Mouse (Mus musculus): Measurements from ENCODE around the gene Slc30a7. TPM values are rescaled to one million over a fixed set of nuclear protein-coding genes. Genes with fewer than 3 reads are reported as not detected.

The Slc30a7 gene
- polyA plus RNA-seq, 2 experiments, result 5.4 to 11.3 TPM

DNA sequence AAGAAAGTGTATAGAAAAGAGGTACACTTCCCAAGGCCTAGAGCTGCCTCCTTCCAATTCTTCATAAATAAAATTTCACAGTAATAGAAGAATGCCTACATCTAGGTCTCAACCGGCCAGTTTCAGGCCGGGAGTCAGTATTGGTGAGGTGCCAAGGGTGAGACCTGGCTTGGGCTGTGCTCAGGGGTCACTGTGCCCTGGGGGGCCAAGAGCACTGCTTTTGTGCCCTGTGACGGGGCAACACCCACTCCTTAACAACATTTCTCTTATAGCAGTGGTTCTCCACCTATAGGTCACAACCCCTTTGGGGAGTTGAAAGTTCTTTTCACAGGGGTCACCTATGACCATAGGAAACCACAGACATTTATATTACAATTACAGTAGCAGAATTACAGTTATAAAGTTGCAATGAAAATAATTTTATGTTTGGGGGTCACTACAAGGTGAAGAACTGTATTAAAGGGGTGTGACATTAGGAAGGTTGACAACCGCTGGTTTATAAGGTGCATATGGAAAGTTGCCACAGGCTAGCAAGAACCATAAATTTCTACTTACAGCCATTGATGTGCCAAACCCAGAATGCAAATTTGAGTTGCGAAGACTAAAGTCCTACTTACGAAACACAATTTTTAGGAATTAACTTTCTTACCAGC lies 26.1 kb upstream of the Slc30a7 start:
- Histone ChIP-seq H3K27me3 (ENCODE audit: control insufficient read depth, insufficient read depth, low read length) (no peaks in the 10 kb centered on the region), H3K4me1 (replicated peaks; ENCODE audit: control insufficient read depth in 2 of 2, insufficient read depth in 2 of 2, low read length in 1 of 2) (no peaks in the 10 kb centered on the region), H3K27ac (no peak overlapping the region), H3K36me3 (replicated peaks; ENCODE audit: control insufficient read depth, insufficient read depth, low read depth) (no peaks in the 10 kb centered on the region), H3K9ac (replicated peaks) (no peak overlapping the region), H3K4me2 (ENCODE audit: low read depth) (no peak overlapping the region), H3K9me3 (ENCODE audit: control insufficient read depth, low read length) (no peaks in the 10 kb centered on the region), H3K4me3 (ENCODE audit: insufficient read depth in 1 of 2, low read depth in 2 of 2, low read length in 2 of 2) (no peak overlapping the region)
- no peak for ATAC-seq (ENCODE audit: insufficient read depth)
- 51% methylated on average over 6 of the region's 6 CpGs for WGBS (ENCODE audit: insufficient replicate concordance)
- no peak for TF ChIP-seq EP300 (IDR thresholded peaks at IDR 0.05; ENCODE audit: low read depth)
- no peak for TF ChIP-seq CTCF (IDR thresholded peaks at IDR 0.05; ENCODE audit: low read depth)
- peak in 1 of 3 experiments; percentile 16 for DNase-seq (ENCODE audit: low read depth in 3 of 3, low spot score in 3 of 3)

DNA sequence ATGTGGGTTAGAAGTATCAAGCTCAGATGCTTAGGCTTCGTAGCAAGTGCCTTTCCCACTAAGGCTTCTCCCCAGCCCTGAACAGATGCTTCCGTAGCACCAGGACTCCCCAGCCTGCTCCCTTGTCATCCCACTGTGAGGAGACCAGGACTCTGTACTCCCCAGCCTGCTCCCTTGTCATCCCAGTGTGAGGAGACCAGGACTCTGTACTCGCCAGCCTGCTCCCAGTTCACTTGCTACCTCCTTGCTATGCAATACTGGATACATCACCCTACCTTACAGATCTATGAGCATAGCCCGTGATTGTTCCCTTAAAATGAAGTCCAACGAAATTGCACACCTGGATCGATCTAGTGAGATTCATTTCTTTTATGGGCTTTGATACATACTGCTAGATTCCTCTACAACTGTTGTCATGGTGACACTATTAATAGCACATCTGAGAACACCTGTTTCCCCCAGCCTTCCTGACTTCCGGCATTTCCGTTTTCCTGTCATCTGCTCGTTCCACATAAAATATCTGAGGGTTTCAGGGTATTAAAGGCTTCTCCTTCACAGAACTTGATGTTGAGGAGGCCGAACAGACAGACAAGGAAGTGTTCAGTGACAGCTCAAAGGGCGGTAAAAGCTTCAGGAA lies 23.1 kb upstream of the Slc30a7 start:
- DNase-seq (ENCODE audit: low read depth in 3 of 3, low spot score in 3 of 3) (no peak), ATAC-seq (ENCODE audit: insufficient read depth) (no peak)
- no peak overlapping the region for H3K4me3 ChIP-seq (ENCODE audit: insufficient read depth in 1 of 2, low read depth in 2 of 2, low read length in 2 of 2)
- H3K4me1 ChIP-seq (replicated peaks; ENCODE audit: control insufficient read depth in 2 of 2, insufficient read depth in 2 of 2, low read length in 1 of 2), result no peaks in the 10 kb centered on the region
- H3K36me3 ChIP-seq (replicated peaks; ENCODE audit: control insufficient read depth, insufficient read depth, low read depth), result no peaks in the 10 kb centered on the region
- H3K27ac ChIP-seq, result no peak overlapping the region
- no peaks in the 10 kb centered on the region for H3K9me3 ChIP-seq (ENCODE audit: control insufficient read depth, low read length)
- no peak overlapping the region for H3K9ac ChIP-seq (replicated peaks)
- H3K27me3 ChIP-seq (ENCODE audit: control insufficient read depth, insufficient read depth, low read length), result no peaks in the 10 kb centered on the region
- H3K4me2 ChIP-seq (ENCODE audit: low read depth), result no peak overlapping the region
- no peak for TF ChIP-seq CTCF (IDR thresholded peaks at IDR 0.05; ENCODE audit: low read depth)
- TF ChIP-seq EP300 (IDR thresholded peaks at IDR 0.05; ENCODE audit: low read depth), result no peak
- WGBS (ENCODE audit: insufficient replicate concordance), result 40% methylated on average over 11 of the region's 11 CpGs

DNA sequence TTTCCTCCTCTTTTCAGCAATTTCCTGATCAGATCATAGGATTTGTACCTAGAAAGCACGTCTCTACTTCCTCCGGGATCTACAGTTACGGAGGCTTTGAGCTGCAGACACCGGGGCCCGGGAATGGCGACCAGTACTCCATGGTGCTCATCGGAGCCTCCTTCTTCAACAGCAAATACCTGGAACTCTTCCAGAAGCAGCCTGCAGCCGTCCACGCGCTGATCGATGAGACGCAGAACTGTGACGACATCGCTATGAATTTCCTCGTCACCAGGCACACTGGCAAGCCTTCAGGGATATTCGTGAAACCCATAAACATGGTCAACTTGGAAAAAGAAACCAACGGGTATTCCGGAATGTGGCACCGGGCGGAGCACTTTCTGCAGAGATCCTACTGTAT lies 19.8 kb upstream of the Slc30a7 start:
- WGBS (ENCODE audit: insufficient replicate concordance), result 88% methylated on average over 20 of the region's 20 CpGs
- H3K9me3 ChIP-seq (ENCODE audit: control insufficient read depth, low read length), result no peaks in the 10 kb centered on the region
- no peaks in the 10 kb centered on the region for H3K36me3 ChIP-seq (replicated peaks; ENCODE audit: control insufficient read depth, insufficient read depth, low read depth)
- no peak for TF ChIP-seq EP300 (IDR thresholded peaks at IDR 0.05; ENCODE audit: low read depth)
- TF ChIP-seq CTCF (IDR thresholded peaks at IDR 0.05; ENCODE audit: low read depth), result no peak
- no peak for DNase-seq (ENCODE audit: low read depth in 3 of 3, low spot score in 3 of 3)
- no peak for ATAC-seq (ENCODE audit: insufficient read depth)
- H3K4me3 ChIP-seq (ENCODE audit: insufficient read depth in 1 of 2, low read depth in 2 of 2, low read length in 2 of 2), result no peak overlapping the region
- no peaks in the 10 kb centered on the region for H3K27me3 ChIP-seq (ENCODE audit: control insufficient read depth, insufficient read depth, low read length)
- H3K4me1 ChIP-seq (replicated peaks; ENCODE audit: control insufficient read depth in 2 of 2, insufficient read depth in 2 of 2, low read length in 1 of 2), result no peaks in the 10 kb centered on the region
- H3K9ac ChIP-seq (replicated peaks), result no peak overlapping the region
- no peak overlapping the region for H3K27ac ChIP-seq
- H3K4me2 ChIP-seq (ENCODE audit: low read depth), result no peak overlapping the region

DNA sequence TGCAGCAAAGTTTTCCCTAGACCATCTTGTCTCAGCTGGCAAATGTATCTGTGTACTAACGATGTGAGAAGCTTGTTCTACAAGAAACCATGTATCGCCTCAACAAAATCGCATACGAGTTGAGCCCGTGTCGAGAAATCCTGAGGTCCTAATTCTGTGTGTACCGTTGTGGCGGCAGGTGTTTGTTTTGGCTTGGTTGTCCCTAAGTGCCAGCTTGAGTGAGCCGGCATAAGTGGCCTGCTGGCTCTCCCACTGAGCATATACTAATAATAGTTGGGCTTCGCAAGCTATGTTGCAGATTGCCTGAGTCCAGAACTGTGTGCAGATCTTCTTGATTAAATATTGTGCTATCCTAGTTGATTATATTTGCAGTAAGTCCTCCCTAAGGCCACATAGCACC lies 18.5 kb upstream of the Slc30a7 start:
- H3K27ac ChIP-seq, result no peak overlapping the region
- H3K36me3 ChIP-seq (replicated peaks; ENCODE audit: control insufficient read depth, insufficient read depth, low read depth), result no peaks in the 10 kb centered on the region
- no peak for ATAC-seq (ENCODE audit: insufficient read depth)
- no peak overlapping the region for H3K4me3 ChIP-seq (ENCODE audit: insufficient read depth in 1 of 2, low read depth in 2 of 2, low read length in 2 of 2)
- WGBS (ENCODE audit: insufficient replicate concordance), result 84% methylated on average over 10 of the region's 10 CpGs
- H3K9me3 ChIP-seq (ENCODE audit: control insufficient read depth, low read length), result no peaks in the 10 kb centered on the region
- no peak overlapping the region for H3K4me2 ChIP-seq (ENCODE audit: low read depth)
- no peak for DNase-seq (ENCODE audit: low read depth in 3 of 3, low spot score in 3 of 3)
- TF ChIP-seq CTCF (IDR thresholded peaks at IDR 0.05; ENCODE audit: low read depth), result no peak
- no peak for TF ChIP-seq EP300 (IDR thresholded peaks at IDR 0.05; ENCODE audit: low read depth)
- no peaks in the 10 kb centered on the region for H3K4me1 ChIP-seq (replicated peaks; ENCODE audit: control insufficient read depth in 2 of 2, insufficient read depth in 2 of 2, low read length in 1 of 2)
- H3K27me3 ChIP-seq (ENCODE audit: control insufficient read depth, insufficient read depth, low read length), result no peaks in the 10 kb centered on the region
- no peak overlapping the region for H3K9ac ChIP-seq (replicated peaks)

DNA sequence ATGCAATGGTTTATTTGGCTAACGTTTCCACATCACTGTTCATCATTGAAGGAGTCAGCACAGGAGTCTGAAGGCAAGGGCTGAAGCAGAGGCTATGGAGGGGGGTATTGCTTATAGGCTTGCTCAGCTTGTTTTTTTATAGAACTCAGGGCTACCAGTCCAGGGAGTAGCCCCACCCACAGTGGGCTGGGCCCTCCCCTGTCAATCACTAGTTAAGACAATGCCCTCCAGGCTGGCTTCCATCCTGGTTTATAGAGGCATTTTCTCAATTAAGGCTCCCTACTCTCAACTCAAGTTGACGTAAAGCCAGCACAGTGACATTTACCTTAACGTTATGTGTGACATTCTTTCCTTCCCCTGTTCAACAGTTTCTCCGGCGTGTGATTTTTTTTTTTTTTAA lies 17.5 kb upstream of the Slc30a7 start:
- ATAC-seq (ENCODE audit: insufficient read depth), result no peak
- 75% methylated on average over 5 of the region's 5 CpGs for WGBS (ENCODE audit: insufficient replicate concordance)
- no peak for TF ChIP-seq CTCF (IDR thresholded peaks at IDR 0.05; ENCODE audit: low read depth)
- TF ChIP-seq EP300 (IDR thresholded peaks at IDR 0.05; ENCODE audit: low read depth), result no peak
- no peak overlapping the region for H3K9ac ChIP-seq (replicated peaks)
- no peak overlapping the region for H3K27ac ChIP-seq
- no peaks in the 10 kb centered on the region for H3K9me3 ChIP-seq (ENCODE audit: control insufficient read depth, low read length)
- H3K36me3 ChIP-seq (replicated peaks; ENCODE audit: control insufficient read depth, insufficient read depth, low read depth), result no peaks in the 10 kb centered on the region
- H3K27me3 ChIP-seq (ENCODE audit: control insufficient read depth, insufficient read depth, low read length), result no peaks in the 10 kb centered on the region
- DNase-seq (ENCODE audit: low read depth in 3 of 3, low spot score in 3 of 3), result no peak
- H3K4me2 ChIP-seq (ENCODE audit: low read depth), result no peak overlapping the region
- H3K4me1 ChIP-seq (replicated peaks; ENCODE audit: control insufficient read depth in 2 of 2, insufficient read depth in 2 of 2, low read length in 1 of 2), result no peaks in the 10 kb centered on the region
- H3K4me3 ChIP-seq (ENCODE audit: insufficient read depth in 1 of 2, low read depth in 2 of 2, low read length in 2 of 2), result no peak overlapping the region
